Mouse (Mus musculus): ENCODE measurements around the gene Gipr. TPM values are rescaled to one million over a fixed set of nuclear protein-coding genes. Genes with fewer than 3 reads are reported as not detected.

The Gipr gene
- polyA plus RNA-seq, 1 experiment = 0.43 TPM

DNA sequence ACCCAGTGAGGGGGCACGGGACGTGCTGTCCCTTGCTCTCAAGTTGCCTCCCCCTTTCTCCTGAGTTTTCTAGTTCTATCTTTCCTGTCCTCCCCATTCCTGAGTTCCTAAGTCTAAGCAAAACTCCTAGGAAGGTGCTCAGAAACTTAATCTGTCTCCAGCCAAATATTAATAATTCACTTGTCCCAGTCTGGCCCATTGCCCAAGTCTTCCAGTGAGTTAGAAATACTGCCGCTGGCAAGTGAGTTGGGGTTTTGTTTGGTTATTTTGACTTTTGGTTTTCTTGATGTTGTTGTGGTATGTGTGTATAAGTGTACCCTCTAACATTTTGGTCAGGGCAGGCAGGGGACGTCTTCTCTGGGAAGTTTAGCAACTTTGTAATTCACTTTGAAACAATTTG, 44.2 kb downstream of the Gipr start:
- H3K79me2 ChIP-seq (ENCODE audit: control insufficient read depth, insufficient read depth) = peaks cover 43% of the 10 kb centered on the region
- no peaks in the 10 kb centered on the region for H3K27me3 ChIP-seq (ENCODE audit: control insufficient read depth, insufficient read depth, insufficient read length)
- H3K36me3 ChIP-seq (ENCODE audit: control insufficient read depth, insufficient read depth) = no peaks in the 10 kb centered on the region
- peaks cover 14% of the 10 kb centered on the region for H3K79me3 ChIP-seq (ENCODE audit: low read depth)
- no peak overlapping the region for H3K4me3 ChIP-seq (ENCODE audit: insufficient read depth, poor library complexity, severe bottlenecking)
- TF ChIP-seq USF1 (IDR thresholded peaks at IDR 0.05; ENCODE audit: low read depth) (no peak), MYOD1 (IDR thresholded peaks at IDR 0.05; ENCODE audit: control insufficient read depth, insufficient read length, low read depth) (no peak), CEBPB (IDR thresholded peaks at IDR 0.05; ENCODE audit: low read depth) (no peak), MYOG (IDR thresholded peaks at IDR 0.05; ENCODE audit: control insufficient read depth, extremely low read depth, insufficient read length) (no peak), CTCF (IDR thresholded peaks at IDR 0.05; ENCODE audit: control insufficient read depth, insufficient read depth, insufficient read length) (no peak), FOSL1 (IDR thresholded peaks at IDR 0.05; ENCODE audit: insufficient read depth, low read length, poor library complexity, severe bottlenecking) (no peak), MAX (IDR thresholded peaks at IDR 0.05) (no peak)
- no peak overlapping the region for H3ac ChIP-seq (ENCODE audit: control insufficient read depth, insufficient read length, low read depth)

DNA sequence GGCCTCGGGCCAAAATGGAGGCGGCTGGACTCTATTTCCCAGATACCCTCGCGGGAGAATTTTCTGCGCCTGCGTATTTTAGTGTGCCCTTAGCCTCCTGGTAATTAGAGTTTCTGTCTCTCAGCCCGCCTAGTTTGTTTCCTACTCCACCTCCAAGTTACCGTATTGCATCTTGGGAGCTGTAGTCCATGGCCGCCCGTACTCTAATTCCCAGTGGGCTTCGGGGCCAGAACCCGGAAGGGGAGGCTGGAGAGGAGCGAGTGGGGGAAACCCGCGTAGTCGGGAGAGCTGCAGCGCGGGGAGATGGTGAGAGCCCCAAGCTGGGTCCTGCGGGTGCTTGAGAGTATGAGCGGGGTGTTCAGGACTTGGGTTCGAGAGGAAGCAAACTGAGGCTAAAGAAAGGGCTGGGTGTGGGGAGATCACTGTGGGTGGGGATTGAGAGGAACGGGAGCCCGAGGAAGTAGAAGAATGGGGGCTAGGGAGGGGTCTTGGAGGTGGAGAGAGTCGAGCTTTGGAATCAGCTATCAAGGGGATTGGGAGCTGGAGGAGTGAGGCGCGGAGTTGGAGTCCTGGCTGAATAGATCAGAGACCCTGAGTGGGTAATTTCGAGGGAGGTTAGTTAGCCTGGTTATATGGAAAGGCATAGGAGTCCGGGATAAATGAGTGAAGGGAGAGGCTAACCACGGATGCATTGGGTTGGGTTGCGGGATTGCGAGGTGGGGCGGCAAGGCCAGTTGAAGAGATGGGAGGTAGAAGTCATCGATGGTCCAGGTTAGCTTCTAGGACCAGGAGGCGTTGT, 46.1 kb downstream of the Gipr start, which contains the start of gene Fbxo46:
TSS of gene Fbxo46 (plus strand) at position 229 of the 799 bp plus-strand sequence.
- Histone ChIP-seq H3K36me3 (ENCODE audit: control insufficient read depth, insufficient read depth) (no peaks in the 10 kb centered on the region), H3K4me3 (ENCODE audit: insufficient read depth, poor library complexity, severe bottlenecking) (peak within 1 kb of the TSS; percentile 72), H3K79me2 (ENCODE audit: control insufficient read depth, insufficient read depth) (peaks cover 43% of the 10 kb centered on the region), H3K79me3 (ENCODE audit: low read depth) (peaks cover 14% of the 10 kb centered on the region), H3K27me3 (ENCODE audit: control insufficient read depth, insufficient read depth, insufficient read length) (no peaks in the 10 kb centered on the region), H3ac (ENCODE audit: control insufficient read depth, insufficient read length, low read depth) (peak within 1 kb of the TSS; percentile 60)
- TF ChIP-seq USF1 (IDR thresholded peaks at IDR 0.05; ENCODE audit: low read depth) = no peak
- TF ChIP-seq CEBPB (IDR thresholded peaks at IDR 0.05; ENCODE audit: low read depth) = no peak
- TF ChIP-seq CTCF (IDR thresholded peaks at IDR 0.05; ENCODE audit: control insufficient read depth, insufficient read depth, insufficient read length) = no peak
- no peak for TF ChIP-seq MAX (IDR thresholded peaks at IDR 0.05)
- TF ChIP-seq FOSL1 (IDR thresholded peaks at IDR 0.05; ENCODE audit: insufficient read depth, low read length, poor library complexity, severe bottlenecking) = no peak
- TF ChIP-seq MYOG (IDR thresholded peaks at IDR 0.05; ENCODE audit: control insufficient read depth, extremely low read depth, insufficient read length) = no peak
- no peak for TF ChIP-seq MYOD1 (IDR thresholded peaks at IDR 0.05; ENCODE audit: control insufficient read depth, insufficient read length, low read depth)

DNA sequence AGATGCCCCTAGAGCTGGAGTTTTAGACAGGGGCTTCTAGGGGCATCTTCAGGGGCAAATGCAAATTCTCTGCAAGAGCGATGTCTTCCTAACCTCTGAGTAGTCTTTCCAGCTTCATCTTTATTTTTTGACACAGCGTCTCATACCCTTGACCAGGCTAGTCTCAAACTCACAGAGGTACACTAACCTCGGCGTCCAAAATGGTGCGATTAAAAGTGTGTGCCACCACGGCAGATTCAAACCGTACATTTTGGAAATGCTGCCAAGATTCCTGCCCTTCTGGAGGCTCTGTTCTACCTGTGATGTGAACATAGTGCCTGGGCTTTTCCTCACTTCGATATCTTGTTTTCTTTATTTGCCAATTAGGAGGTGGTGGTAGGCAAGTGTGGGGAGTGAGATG, 46.8 kb downstream of the Gipr start:
- H3K4me3 ChIP-seq (ENCODE audit: insufficient read depth, poor library complexity, severe bottlenecking) = no peak overlapping the region
- no peak for TF ChIP-seq USF1 (IDR thresholded peaks at IDR 0.05; ENCODE audit: low read depth)
- no peak for TF ChIP-seq CEBPB (IDR thresholded peaks at IDR 0.05; ENCODE audit: low read depth)
- no peak for TF ChIP-seq MYOG (IDR thresholded peaks at IDR 0.05; ENCODE audit: control insufficient read depth, extremely low read depth, insufficient read length)
- no peak for TF ChIP-seq MAX (IDR thresholded peaks at IDR 0.05)
- no peak for TF ChIP-seq MYOD1 (IDR thresholded peaks at IDR 0.05; ENCODE audit: control insufficient read depth, insufficient read length, low read depth)
- TF ChIP-seq FOSL1 (IDR thresholded peaks at IDR 0.05; ENCODE audit: insufficient read depth, low read length, poor library complexity, severe bottlenecking) = no peak
- no peak for TF ChIP-seq CTCF (IDR thresholded peaks at IDR 0.05; ENCODE audit: control insufficient read depth, insufficient read depth, insufficient read length)
- H3ac ChIP-seq (ENCODE audit: control insufficient read depth, insufficient read length, low read depth) = no peak overlapping the region
- H3K79me2 ChIP-seq (ENCODE audit: control insufficient read depth, insufficient read depth) = peaks cover 40% of the 10 kb centered on the region
- H3K27me3 ChIP-seq (ENCODE audit: control insufficient read depth, insufficient read depth, insufficient read length) = no peaks in the 10 kb centered on the region
- H3K79me3 ChIP-seq (ENCODE audit: low read depth) = peaks cover 14% of the 10 kb centered on the region
- H3K36me3 ChIP-seq (ENCODE audit: control insufficient read depth, insufficient read depth) = no peaks in the 10 kb centered on the region

DNA sequence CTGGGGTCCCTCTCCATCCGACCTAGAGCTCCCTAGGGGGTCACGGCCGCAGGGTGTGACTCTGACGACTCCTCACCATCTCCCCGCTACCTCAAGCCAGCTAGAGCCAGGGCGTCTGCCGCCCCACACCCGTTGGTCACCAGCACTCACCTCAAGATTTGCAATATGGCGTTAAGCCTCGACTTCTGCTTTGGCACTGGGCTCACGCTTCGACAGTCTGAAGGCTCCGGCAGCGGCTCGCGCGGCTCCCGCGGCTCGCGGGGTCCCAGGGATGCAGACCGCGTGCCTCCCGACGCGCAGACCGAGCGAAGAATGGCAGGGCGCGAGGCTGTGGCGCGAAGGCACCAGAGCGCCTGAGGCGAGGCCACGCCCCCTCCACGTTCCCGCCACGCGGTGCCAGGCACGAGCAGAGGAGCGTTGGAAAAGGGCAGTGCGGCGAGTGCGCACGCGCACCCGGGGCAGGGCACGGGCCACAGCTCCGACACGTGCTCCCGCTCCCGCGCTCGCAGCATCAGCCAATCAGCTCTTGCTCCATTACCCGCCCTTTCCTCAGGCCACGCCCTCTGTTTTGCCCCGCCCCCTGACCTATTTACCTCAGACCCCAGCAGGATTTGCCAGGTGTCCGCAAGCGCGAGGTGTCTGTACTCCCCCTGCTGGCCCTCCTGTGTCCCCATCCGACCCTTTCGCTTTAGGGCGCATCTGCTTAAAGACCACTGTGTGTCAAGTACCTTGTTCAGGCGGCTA, 47.7 kb downstream of the Gipr start, which contains the start of gene Gm4969:
TSS of gene Gm4969 (minus strand) at position 341 of the 744 bp plus-strand sequence.
- no peak for TF ChIP-seq FOSL1 (IDR thresholded peaks at IDR 0.05; ENCODE audit: insufficient read depth, low read length, poor library complexity, severe bottlenecking)
- no peak for TF ChIP-seq MAX (IDR thresholded peaks at IDR 0.05)
- TF ChIP-seq MYOG (IDR thresholded peaks at IDR 0.05; ENCODE audit: control insufficient read depth, extremely low read depth, insufficient read length) = no peak
- TF ChIP-seq CEBPB (IDR thresholded peaks at IDR 0.05; ENCODE audit: low read depth) = no peak
- no peak within 1 kb of the TSS for H3K4me3 ChIP-seq (ENCODE audit: insufficient read depth, poor library complexity, severe bottlenecking)
- H3K27me3 ChIP-seq (ENCODE audit: control insufficient read depth, insufficient read depth, insufficient read length) = no peaks in the 10 kb centered on the region
- H3K79me2 ChIP-seq (ENCODE audit: control insufficient read depth, insufficient read depth) = peaks cover 35% of the 10 kb centered on the region
- H3ac ChIP-seq (ENCODE audit: control insufficient read depth, insufficient read length, low read depth) = no peak within 1 kb of the TSS
- no peaks in the 10 kb centered on the region for H3K36me3 ChIP-seq (ENCODE audit: control insufficient read depth, insufficient read depth)
- H3K79me3 ChIP-seq (ENCODE audit: low read depth) = peaks cover 13% of the 10 kb centered on the region

DNA sequence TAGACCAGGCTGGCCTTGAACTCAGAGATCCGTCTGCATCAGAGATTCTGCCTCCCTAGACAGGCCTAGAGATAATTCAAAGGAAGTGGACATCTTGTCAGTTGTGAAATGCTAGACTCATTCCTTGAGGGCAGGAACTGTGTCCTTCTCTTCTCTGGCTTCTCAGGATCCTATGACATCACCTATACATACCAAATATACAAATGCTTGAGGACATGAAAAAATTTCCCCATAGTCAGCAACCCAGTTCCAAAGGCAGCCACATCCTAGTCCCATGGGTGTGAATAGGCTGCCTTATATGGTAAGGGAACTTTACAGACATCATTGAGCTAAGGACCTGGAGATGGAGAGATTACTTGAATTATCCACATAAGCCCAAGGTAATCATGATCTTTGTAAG, 56.4 kb downstream of the Gipr start:
- no peak overlapping the region for H3ac ChIP-seq (ENCODE audit: control insufficient read depth, insufficient read length, low read depth)
- no peaks in the 10 kb centered on the region for H3K79me3 ChIP-seq (ENCODE audit: low read depth)
- H3K27me3 ChIP-seq (ENCODE audit: control insufficient read depth, insufficient read depth, insufficient read length) = peaks cover 17% of the 10 kb centered on the region
- no peaks in the 10 kb centered on the region for H3K79me2 ChIP-seq (ENCODE audit: control insufficient read depth, insufficient read depth)
- no peaks in the 10 kb centered on the region for H3K36me3 ChIP-seq (ENCODE audit: control insufficient read depth, insufficient read depth)
- TF ChIP-seq MYOG (IDR thresholded peaks at IDR 0.05; ENCODE audit: control insufficient read depth, extremely low read depth, insufficient read length) (no peak), MYOD1 (IDR thresholded peaks at IDR 0.05; ENCODE audit: control insufficient read depth, insufficient read length, low read depth) (no peak), USF1 (IDR thresholded peaks at IDR 0.05; ENCODE audit: low read depth) (no peak)
- no peak overlapping the region for H3K4me3 ChIP-seq (ENCODE audit: insufficient read depth, poor library complexity, severe bottlenecking)

Measured in C2C12 (cell line).